Mouse (Mus musculus) testis, adult 2 months (tissue): ENCODE measurements around the gene Rsl24d1. TPM values are rescaled to one million over a fixed set of nuclear protein-coding genes. Genes with fewer than 3 reads are reported as not detected.
A peak's percentile ranks its signal among the peaks of the same experiment; 100 is the strongest.
"Not testable (repeated sequence)": the region's sequence is repeated elsewhere in the genome, so short reads cannot be mapped to it uniquely, and the experiment has no call there.

Experiments used
- H3K27ac ChIP-seq: fragments of 200-500 bp; 2 replicates; pipeline ENCODE4 v1.5.1; 2012; ENCODE audit warnings: low read depth, low read length; ENCODE audit not compliant: control insufficient read depth, insufficient read depth
- H3K27me3 ChIP-seq: fragments of 200-500 bp; 2 replicates; pipeline ENCODE4 v1.6.1; 2012; ENCODE audit warnings: mild to moderate bottlenecking, low read length, moderate library complexity; ENCODE audit not compliant: control insufficient read depth, insufficient read depth
- H3K36me3 ChIP-seq: fragments of 200-500 bp; 2 replicates; pipeline ENCODE4 v1.6.1; 2012; ENCODE audit warnings: mild to moderate bottlenecking, low read length; ENCODE audit not compliant: control insufficient read depth, insufficient read depth
- H3K4me1 ChIP-seq: fragments of 200-500 bp; 2 replicates; pipeline ENCODE4 v1.6.1; 2012; ENCODE audit warnings: low read length; ENCODE audit not compliant: control insufficient read depth, insufficient read depth
- H3K4me3 ChIP-seq: fragments of 200-500 bp; 2 replicates; pipeline ENCODE4 v1.5.1; 2012; ENCODE audit warnings: low read depth, mild to moderate bottlenecking, low read length, moderate library complexity, mixed read lengths; ENCODE audit not compliant: control insufficient read depth
- CTCF ChIP-seq: fragments of 200-500 bp; IDR thresholded peaks from 2 replicates; pipeline ENCODE4 v1.5.1; 2012; ENCODE audit warnings: low read depth, mild to moderate bottlenecking, inconsistent platforms, low read length, moderate library complexity; ENCODE audit not compliant: control insufficient read depth, insufficient read depth, insufficient replicate concordance
- POLR2A ChIP-seq: fragments of 200-500 bp; IDR thresholded peaks from 2 replicates; pipeline ENCODE4 v1.6.1; 2012; ENCODE audit warnings: low read depth, mild to moderate bottlenecking, inconsistent platforms, low read length, moderate library complexity; ENCODE audit not compliant: control insufficient read depth
- polyA plus RNA-seq: library from polyadenylated mRNA; depleted of rRNA; stranded (reverse); fragments of >200 nt; gene quantifications from 2 replicates; pipeline ENCODE4 v1.2.3, GENCODE M21; 2012

Gene Rsl24d1
- polyA plus RNA-seq, 1 experiment: 14.9 TPM

- H3K27me3 ChIP-seq: no peaks in the 10 kb centered on the region
- H3K27ac ChIP-seq: no peak within 1 kb of the TSS
These were observed 11.0 kb upstream of the Rsl24d1 start, which contains the start of gene Gm20509 for GRCm38 (mm10) chr9:73102181-73102580. Gene Gm20509, plus strand, starts transcription at chr9:73102470.

GRCm38 (mm10) chr9:73103159-73103879 is 9.9 kb upstream of the Rsl24d1 start:
- Histone ChIP-seq H3K27me3 (no peaks in the 10 kb centered on the region), H3K4me3 (peak overlapping the region; percentile 81), H3K27ac (no peak overlapping the region), H3K4me1 (peaks cover 19% of the 10 kb centered on the region), H3K36me3 (no peaks in the 10 kb centered on the region)
- TF ChIP-seq CTCF (no peak), POLR2A (no peak)

More at GRCm38 (mm10) chr9:73102181-73102580, 11.0 kb upstream of the Rsl24d1 start, which contains the start of gene Gm20509:
- Histone ChIP-seq H3K36me3 (no peaks in the 10 kb centered on the region), H3K4me3 (peak within 1 kb of the TSS; percentile 81), H3K4me1 (peaks cover 19% of the 10 kb centered on the region)
- TF ChIP-seq POLR2A: no peak
- no peak for TF ChIP-seq CTCF

GRCm38 (mm10) chr9:73103880-73104198 is 9.4 kb upstream of the Rsl24d1 start:
- H3K36me3 ChIP-seq: no peaks in the 10 kb centered on the region
- H3K4me3 ChIP-seq: peak overlapping the region; percentile 81
- no peaks in the 10 kb centered on the region for H3K27me3 ChIP-seq
- TF ChIP-seq CTCF (no peak), POLR2A (no peak)
- H3K4me1 ChIP-seq: peaks cover 19% of the 10 kb centered on the region
- no peak overlapping the region for H3K27ac ChIP-seq

GRCm38 (mm10) chr9:73105141-73105540 is 8.1 kb upstream of the Rsl24d1 start:
- no peak overlapping the region for H3K4me3 ChIP-seq
- H3K27ac ChIP-seq: no peak overlapping the region
- H3K27me3 ChIP-seq: no peaks in the 10 kb centered on the region
- TF ChIP-seq POLR2A (no peak), CTCF (no peak)
- peaks cover 19% of the 10 kb centered on the region for H3K4me1 ChIP-seq
- no peaks in the 10 kb centered on the region for H3K36me3 ChIP-seq

GRCm38 (mm10) chr9:73105771-73106170 is 7.5 kb upstream of the Rsl24d1 start:
- no peak overlapping the region for H3K4me3 ChIP-seq
- H3K4me1 ChIP-seq: peaks cover 19% of the 10 kb centered on the region
- H3K27me3 ChIP-seq: no peaks in the 10 kb centered on the region
- no peaks in the 10 kb centered on the region for H3K36me3 ChIP-seq
- H3K27ac ChIP-seq: no peak overlapping the region
- TF ChIP-seq POLR2A (no peak), CTCF (no peak)

- H3K4me3 ChIP-seq, H3K36me3 ChIP-seq, H3K4me1 ChIP-seq, H3K27me3 ChIP-seq, H3K27ac ChIP-seq: not testable (repeated sequence)
These were observed 3.5 kb downstream of the Rsl24d1 start for GRCm38 (mm10) chr9:73116704-73117103.

GRCm38 (mm10) chr9:73118012-73118411 is 4.8 kb downstream of the Rsl24d1 start:
- Histone ChIP-seq H3K4me1 (no peaks in the 10 kb centered on the region; the same call in 1 of the 2 replicates), H3K36me3 (peaks cover 2% of the 10 kb centered on the region), H3K27me3 (no peaks in the 10 kb centered on the region), H3K4me3 (no peak overlapping the region), H3K27ac (no peak overlapping the region)
- TF ChIP-seq POLR2A: no peak
- no peak for TF ChIP-seq CTCF

GRCm38 (mm10) chr9:73121735-73122134 is 8.5 kb downstream of the Rsl24d1 start:
- Histone ChIP-seq H3K36me3 (peaks cover 2% of the 10 kb centered on the region), H3K4me3 (no peak overlapping the region), H3K4me1 (no peaks in the 10 kb centered on the region), H3K27me3 (no peaks in the 10 kb centered on the region), H3K27ac (no peak overlapping the region)
- TF ChIP-seq POLR2A (no peak), CTCF (peak; percentile 23; the same call in 1 of the 2 replicates)
